Mouse (Mus musculus) C2C12 (cell line): ENCODE measurements around the gene Bfsp2.

Experiments used
- CEBPB ChIP-seq: IDR thresholded peaks from one replicate; pipeline ENCODE4 v1.6.1; 2011; ENCODE audit warnings: low read depth, mild to moderate bottlenecking, control low read depth, moderate library complexity
- CTCF ChIP-seq: IDR thresholded peaks from one replicate; pipeline ENCODE4 v1.5.1; 2011; ENCODE audit not compliant: control insufficient read depth, insufficient read depth, insufficient read length
- FOSL1 ChIP-seq: IDR thresholded peaks from one replicate; pipeline ENCODE4 v1.8.0; 2011; ENCODE audit warnings: mild to moderate bottlenecking, low read length; ENCODE audit not compliant: poor library complexity, insufficient read depth, severe bottlenecking
- MYOD1 ChIP-seq: IDR thresholded peaks from one replicate; pipeline ENCODE4 v1.6.1; 2011; ENCODE audit warnings: low read depth; ENCODE audit not compliant: control insufficient read depth, insufficient read length
- MYOG ChIP-seq: IDR thresholded peaks from one replicate; pipeline ENCODE4 v1.6.1; 2011; ENCODE audit not compliant: control insufficient read depth, insufficient read length; ENCODE audit errors: extremely low read depth

- TF ChIP-seq CTCF, result no peak
- no peak for TF ChIP-seq MYOG
- TF ChIP-seq CEBPB, result no peak
- no peak for TF ChIP-seq FOSL1
- no peak for TF ChIP-seq MYOD1
These were observed 93.1 kb downstream of the Bfsp2 start for GRCm38 (mm10) chr9:103387011-103387653.
